Comparison of ENCODE assay signal across 10 mouse cellular contexts in the genomic region with DNA sequence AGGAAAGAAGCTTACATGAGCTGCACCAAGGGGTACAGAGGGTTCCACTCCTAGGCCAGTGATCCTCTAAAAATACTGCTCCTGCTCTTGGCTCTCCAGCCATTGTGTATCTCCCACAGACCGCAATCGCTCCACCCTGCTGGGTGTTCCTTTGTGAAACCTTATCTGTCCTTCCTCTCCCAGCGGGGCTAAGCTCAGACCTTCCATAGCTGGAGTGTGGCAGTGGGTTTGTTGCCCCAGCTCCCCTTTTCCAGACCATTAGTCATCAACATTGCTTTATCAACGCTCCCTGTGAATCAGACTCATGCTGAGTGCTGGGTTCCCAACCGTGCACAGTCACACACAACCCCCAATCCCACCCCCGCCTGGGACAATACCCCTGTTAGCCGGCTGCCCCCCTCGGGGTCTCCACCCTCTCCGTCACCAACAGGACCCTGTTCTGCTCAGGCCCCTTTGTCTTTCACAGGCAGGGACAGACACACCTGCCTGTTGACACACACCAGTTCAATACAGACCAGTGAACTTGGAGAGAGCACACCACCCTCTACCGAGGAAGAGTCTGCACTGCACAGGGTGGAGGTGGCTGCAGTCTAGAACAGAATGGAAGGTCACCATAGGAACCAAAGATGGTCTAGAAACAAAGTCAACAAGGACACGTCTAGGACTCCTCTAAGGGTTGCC. TPM values are rescaled to one million over a fixed set of nuclear protein-coding genes. Genes with fewer than 3 reads are reported as not detected.
DNase-seq lines count a peak whose midpoint lies in the region; ATAC-seq and TF ChIP-seq lines count a peak whose summit lies in the region.
"Had no signal": no experiment of that assay in that cellular context is flagged by ENCODE, and none has a peak within 500 bp of the region (broad histone marks: within the 10 kb centered on the region; RNA-seq: fewer than 3 reads in every experiment).

No protein-coding gene starts in this region.

- no peak for TF ChIP-seq POLR2A in myocyte (IDR thresholded peaks at IDR 0.05; ENCODE audit: insufficient read length, low read depth)

- 0 out of 2 replicates have a peak, but pooled peaks have one; percentile 35 for ATAC-seq in limb, embryonic 11.5 days (ENCODE audit: insufficient number of reproducible peaks, low FRiP score, low TSS enrichment, low read depth)
- no peak for ATAC-seq in inflammation-experienced regulatory T-cells, adult 6 months
- ATAC-seq: CD4-positive, CD25-positive, alpha-beta regulatory T cell, adult 4 months had no signal

- H3K79me2 ChIP-seq in myocyte (ENCODE audit: control insufficient read depth, insufficient read depth), result peaks cover 67% of the 10 kb centered on the region

- H3K27ac ChIP-seq in heart, embryonic 10.5 days, result peak overlapping the region; percentile 42; the same call in 1 of the 2 replicates
- H3K27ac ChIP-seq in limb, embryonic 11.5 days (replicated peaks; ENCODE audit: low read depth, low read length), result no peak overlapping the region
- no peak overlapping the region for H3K27ac ChIP-seq in limb, embryonic 10.5 days
- 0 out of 2 replicates have a peak overlapping the region, but pooled peaks have one; percentile 2 for H3K27ac ChIP-seq in embryonic facial prominence, embryonic 10.5 days (replicated peaks)
- H3K27ac ChIP-seq: macrophage had no signal

- 25% methylated on average over 11 of the region's 11 CpGs for WGBS in heart, embryonic 10.5 days
- 62% methylated on average over 11 of the region's 11 CpGs for WGBS in limb, embryonic 11.5 days
- WGBS in limb, embryonic 10.5 days, result 54% methylated on average over 11 of the region's 11 CpGs
- WGBS in embryonic facial prominence, embryonic 10.5 days, result 31% methylated on average over 11 of the region's 11 CpGs

- no peaks in the 10 kb centered on the region for H3K27me3 ChIP-seq in heart, embryonic 10.5 days (ENCODE audit: insufficient read depth, poor library complexity, severe bottlenecking)
- no peaks in the 10 kb centered on the region for H3K27me3 ChIP-seq in limb, embryonic 11.5 days (ENCODE audit: control insufficient read depth, insufficient read depth, low read length)
- no peaks in the 10 kb centered on the region for H3K27me3 ChIP-seq in limb, embryonic 10.5 days (ENCODE audit: low read depth, poor library complexity, severe bottlenecking)
- no peaks in the 10 kb centered on the region for H3K27me3 ChIP-seq in embryonic facial prominence, embryonic 10.5 days (replicated peaks; ENCODE audit: low read depth, poor library complexity, severe bottlenecking)
- no peaks in the 10 kb centered on the region for H3K27me3 ChIP-seq in myocyte (ENCODE audit: control insufficient read depth, insufficient read depth, insufficient read length)

- H3K4me2 ChIP-seq in limb, embryonic 11.5 days (ENCODE audit: low read depth, severe bottlenecking), result peak overlapping the region; percentile 10; the same call in 1 of the 2 replicates
- H3K4me2 ChIP-seq in myocyte (ENCODE audit: low read depth), result peak overlapping the region; percentile 67

- no peak for DNase-seq in heart, embryonic 10.5 days (ENCODE audit: low spot score)
- DNase-seq in heart, adult 18-20 months, result no peak
- DNase-seq in limb, embryonic 11.5 days (ENCODE audit: low spot score), result no peak
- DNase-seq in limb, embryonic 10.5 days (ENCODE audit: low spot score), result no peak
- no peak for DNase-seq in embryonic facial prominence, embryonic 10.5 days (ENCODE audit: low spot score)
- no peak for DNase-seq in ovary, adult 18-20 months (ENCODE audit: low spot score)

- peaks cover 53% of the 10 kb centered on the region for H3K4me1 ChIP-seq in heart, embryonic 10.5 days
- H3K4me1 ChIP-seq in limb, embryonic 11.5 days (ENCODE audit: control insufficient read depth, insufficient read depth, low read length), result no peaks in the 10 kb centered on the region
- peaks cover 18% of the 10 kb centered on the region; the same call in 1 of the 2 replicates for H3K4me1 ChIP-seq in limb, embryonic 10.5 days
- H3K4me1 ChIP-seq in embryonic facial prominence, embryonic 10.5 days, result peaks cover 37% of the 10 kb centered on the region

- no peak overlapping the region for H3ac ChIP-seq in myocyte (ENCODE audit: control insufficient read depth, insufficient read length)

- H3K9ac ChIP-seq in limb, embryonic 11.5 days (ENCODE audit: low read length), result no peak overlapping the region

- H3K4me3 ChIP-seq in heart, embryonic 10.5 days, result 0 out of 2 replicates have a peak overlapping the region, but pooled peaks have one; percentile 3
- no peak overlapping the region for H3K4me3 ChIP-seq in limb, embryonic 11.5 days (ENCODE audit: low read depth, low read length)
- no peak overlapping the region for H3K4me3 ChIP-seq in limb, embryonic 10.5 days
- H3K4me3 ChIP-seq in embryonic facial prominence, embryonic 10.5 days, result no peak overlapping the region
- no peak overlapping the region for H3K4me3 ChIP-seq in myocyte

- H3K36me3 ChIP-seq in heart, embryonic 10.5 days, result no peaks in the 10 kb centered on the region
- no peaks in the 10 kb centered on the region for H3K36me3 ChIP-seq in limb, embryonic 11.5 days (ENCODE audit: control insufficient read depth, insufficient read depth, low read length)
- no peaks in the 10 kb centered on the region for H3K36me3 ChIP-seq in limb, embryonic 10.5 days
- H3K36me3 ChIP-seq in embryonic facial prominence, embryonic 10.5 days (replicated peaks), result no peaks in the 10 kb centered on the region
- no peaks in the 10 kb centered on the region for H3K36me3 ChIP-seq in myocyte (ENCODE audit: control insufficient read depth, insufficient read depth)

- no peaks in the 10 kb centered on the region for H3K9me3 ChIP-seq in heart, embryonic 10.5 days
- no peaks in the 10 kb centered on the region for H3K9me3 ChIP-seq in limb, embryonic 11.5 days (ENCODE audit: control insufficient read depth, low read length)
- no peaks in the 10 kb centered on the region for H3K9me3 ChIP-seq in limb, embryonic 10.5 days (replicated peaks)
- H3K9me3 ChIP-seq in embryonic facial prominence, embryonic 10.5 days, result no peaks in the 10 kb centered on the region

TF ChIP-seq in myocyte, 11 proteins besides CTCF, POLR2A, EP300 and RAD21:
- TF ChIP-seq MYOD1 (IDR thresholded peaks at IDR 0.05; ENCODE audit: control insufficient read depth in 1 of 3, insufficient read length in 2 of 3, low read depth in 2 of 3) (no peak), REST (IDR thresholded peaks at IDR 0.05; ENCODE audit: insufficient read depth, insufficient read length) (no peak), MYOG (IDR thresholded peaks at IDR 0.05; ENCODE audit: control insufficient read depth in 1 of 3, insufficient read depth in 1 of 3, insufficient read length in 2 of 3, low read depth in 2 of 3) (peak in 1 of 3 experiments; percentile 4), MAX (IDR thresholded peaks at IDR 0.05; ENCODE audit: low read depth) (no peak), TCF3 (IDR thresholded peaks at IDR 0.05; ENCODE audit: insufficient read length, low read depth) (no peak), POLR2AphosphoS2 (IDR thresholded peaks at IDR 0.05; ENCODE audit: insufficient read length, low read depth) (peak; percentile 16), E2F4 (IDR thresholded peaks at IDR 0.05; ENCODE audit: insufficient read depth) (no peak)

RNA-seq across cellular contexts. Expression of gene Csrp1, which starts 44.3 kb away (rescaled TPM):
- polyA plus RNA-seq in heart, embryonic 10.5 days (2016; fragmentation: Nextera tagmentation; extraction: Ambion mirVana), result 202 and 238 TPM in 2 replicates
- 10 to 100 TPM; 47.0 to 51.1 TPM for total RNA-seq in heart, adult 18-20 months (2021)
- polyA plus RNA-seq in limb, embryonic 11.5 days (2014; fragmentation: Nextera tagmentation; extraction: Ambion mirVana), result 50.5 and 51.2 TPM in 2 replicates
- 46.3 and 54.4 TPM in 2 replicates for polyA plus RNA-seq in limb, embryonic 10.5 days (2016; fragmentation: Nextera tagmentation; extraction: Ambion mirVana)
- polyA plus RNA-seq in embryonic facial prominence, embryonic 10.5 days (2016; fragmentation: Nextera tagmentation; extraction: Ambion mirVana), result 47.4 and 51.9 TPM in 2 replicates
- polyA plus RNA-seq in myocyte (2012; fragmentation: generic; extraction: Trizol), result 219 TPM
- 10 to 100 TPM; 19.5 to 31.9 (median 26.9) TPM for polyA plus RNA-seq in inflammation-experienced regulatory T-cells, adult 6 months (2017; shearing (Covaris generic))

Comparison
In these comparisons a context has a peak if more than half of its experiments do, and no peak if none do; other contexts are left out.
1. H3K27ac ChIP-seq: peak in heart, embryonic 10.5 days (single experiment) and embryonic facial prominence, embryonic 10.5 days (single experiment); none in limb, embryonic 11.5 days (single experiment) and limb, embryonic 10.5 days (single experiment).